Mouse (Mus musculus): ENCODE measurements around the gene Wdr54. TPM values are rescaled to one million over a fixed set of nuclear protein-coding genes. Genes with fewer than 3 reads are reported as not detected.

Wdr54 gene
- polyA plus RNA-seq, 1 experiment from 2014 or later = 21.7 TPM

GRCm38 (mm10) chr6:83145209-83145608, 11.0 kb downstream of the Wdr54 start:
- H3K9ac ChIP-seq (replicated peaks; ENCODE audit: low read depth, low read length) = no peak overlapping the region
- H3K4me1 ChIP-seq (replicated peaks; ENCODE audit: control insufficient read depth, insufficient read depth, low read length) = peaks cover 8% of the 10 kb centered on the region
- WGBS = 77% methylated on average over 2 of the region's 2 CpGs
- no peaks in the 10 kb centered on the region for H3K36me3 ChIP-seq (ENCODE audit: control insufficient read depth, insufficient read depth)
- H3K4me2 ChIP-seq (ENCODE audit: low read length) = no peak overlapping the region
- ATAC-seq = no peak
- no peak overlapping the region for H3K27ac ChIP-seq (ENCODE audit: low read length)
- no peaks in the 10 kb centered on the region for H3K9me3 ChIP-seq (ENCODE audit: control insufficient read depth, low read length)
- no peaks in the 10 kb centered on the region; the same call in 1 of the 2 replicates for H3K27me3 ChIP-seq (replicated peaks; ENCODE audit: control insufficient read depth, insufficient read depth, low read length)
- H3K4me3 ChIP-seq (replicated peaks; ENCODE audit: low read length) = no peak overlapping the region

- Histone ChIP-seq H3K4me1 (replicated peaks; ENCODE audit: control insufficient read depth, insufficient read depth, low read length) (peaks cover 11% of the 10 kb centered on the region), H3K27me3 (replicated peaks; ENCODE audit: control insufficient read depth, insufficient read depth, low read length) (no peaks in the 10 kb centered on the region; the same call in 1 of the 2 replicates), H3K9me3 (ENCODE audit: control insufficient read depth, low read length) (no peaks in the 10 kb centered on the region), H3K9ac (replicated peaks; ENCODE audit: low read depth, low read length) (no peak overlapping the region), H3K4me3 (replicated peaks; ENCODE audit: low read length) (no peak overlapping the region), H3K36me3 (ENCODE audit: control insufficient read depth, insufficient read depth) (no peaks in the 10 kb centered on the region), H3K4me2 (ENCODE audit: low read length) (no peak overlapping the region), H3K27ac (ENCODE audit: low read length) (no peak overlapping the region)
- WGBS = 66% methylated on average over 11 of the region's 11 CpGs
- ATAC-seq = no peak
Measured at GRCm38 (mm10) chr6:83142886-83143285, 13.3 kb downstream of the Wdr54 start.

- Histone ChIP-seq H3K4me1 (replicated peaks; ENCODE audit: control insufficient read depth, insufficient read depth, low read length) (peaks cover 17% of the 10 kb centered on the region), H3K4me3 (replicated peaks; ENCODE audit: low read length) (peak overlapping the region; percentile 39), H3K36me3 (ENCODE audit: control insufficient read depth, insufficient read depth) (no peaks in the 10 kb centered on the region), H3K27ac (ENCODE audit: low read length) (no peak overlapping the region), H3K27me3 (replicated peaks; ENCODE audit: control insufficient read depth, insufficient read depth, low read length) (peaks cover 2% of the 10 kb centered on the region), H3K4me2 (ENCODE audit: low read length) (peak overlapping the region; percentile 72), H3K9me3 (ENCODE audit: control insufficient read depth, low read length) (no peaks in the 10 kb centered on the region), H3K9ac (replicated peaks; ENCODE audit: low read depth, low read length) (peak overlapping the region; percentile 64)
- 4% methylated on average over 41 of the region's 41 CpGs for WGBS
- peak; percentile 37 for ATAC-seq
Measured at GRCm38 (mm10) chr6:83142211-83142731, 13.9 kb downstream of the Wdr54 start.

- no peak overlapping the region; the same call in 1 of the 2 replicates for H3K9ac ChIP-seq (replicated peaks; ENCODE audit: low read depth, low read length)
- H3K4me1 ChIP-seq (replicated peaks; ENCODE audit: control insufficient read depth, insufficient read depth, low read length) = peaks cover 23% of the 10 kb centered on the region
- H3K27ac ChIP-seq (ENCODE audit: low read length) = no peak overlapping the region
- H3K4me3 ChIP-seq (replicated peaks; ENCODE audit: low read length) = peak overlapping the region; percentile 39
- peak overlapping the region; percentile 72 for H3K4me2 ChIP-seq (ENCODE audit: low read length)
- peaks cover 4% of the 10 kb centered on the region for H3K27me3 ChIP-seq (replicated peaks; ENCODE audit: control insufficient read depth, insufficient read depth, low read length)
- 43% methylated on average over 4 of the region's 4 CpGs for WGBS
- H3K36me3 ChIP-seq (ENCODE audit: control insufficient read depth, insufficient read depth) = no peaks in the 10 kb centered on the region
- no peaks in the 10 kb centered on the region for H3K9me3 ChIP-seq (ENCODE audit: control insufficient read depth, low read length)
- ATAC-seq = no peak
Measured at GRCm38 (mm10) chr6:83141636-83142035, 14.6 kb downstream of the Wdr54 start.

- no peak overlapping the region for H3K4me2 ChIP-seq (ENCODE audit: low read length)
- WGBS = 84% methylated on average over 8 of the region's 8 CpGs
- peaks cover 29% of the 10 kb centered on the region for H3K4me1 ChIP-seq (replicated peaks; ENCODE audit: control insufficient read depth, insufficient read depth, low read length)
- peaks cover 14% of the 10 kb centered on the region for H3K27me3 ChIP-seq (replicated peaks; ENCODE audit: control insufficient read depth, insufficient read depth, low read length)
- no peaks in the 10 kb centered on the region for H3K9me3 ChIP-seq (ENCODE audit: control insufficient read depth, low read length)
- H3K9ac ChIP-seq (replicated peaks; ENCODE audit: low read depth, low read length) = no peak overlapping the region
- H3K27ac ChIP-seq (ENCODE audit: low read length) = no peak overlapping the region
- no peak for ATAC-seq
- no peak overlapping the region for H3K4me3 ChIP-seq (replicated peaks; ENCODE audit: low read length)
- no peaks in the 10 kb centered on the region for H3K36me3 ChIP-seq (ENCODE audit: control insufficient read depth, insufficient read depth)
Measured at GRCm38 (mm10) chr6:83140044-83140443, 16.2 kb downstream of the Wdr54 start.

GRCm38 (mm10) chr6:83138056-83138455, 18.1 kb downstream of the Wdr54 start:
- peak overlapping the region; percentile 55 for H3K4me2 ChIP-seq (ENCODE audit: low read length)
- no peaks in the 10 kb centered on the region for H3K36me3 ChIP-seq (ENCODE audit: control insufficient read depth, insufficient read depth)
- H3K27me3 ChIP-seq (replicated peaks; ENCODE audit: control insufficient read depth, insufficient read depth, low read length) = peaks cover 16% of the 10 kb centered on the region
- H3K9ac ChIP-seq (replicated peaks; ENCODE audit: low read depth, low read length) = peak overlapping the region; percentile 62
- peak overlapping the region; percentile 76 for H3K27ac ChIP-seq (ENCODE audit: low read length)
- peaks cover 29% of the 10 kb centered on the region for H3K4me1 ChIP-seq (replicated peaks; ENCODE audit: control insufficient read depth, insufficient read depth, low read length)
- peak; percentile 8; the same call in 1 of the 2 replicates for ATAC-seq
- H3K9me3 ChIP-seq (ENCODE audit: control insufficient read depth, low read length) = no peaks in the 10 kb centered on the region
- peak overlapping the region; percentile 39 for H3K4me3 ChIP-seq (replicated peaks; ENCODE audit: low read length)
- WGBS = 3% methylated on average over 11 of the region's 11 CpGs

GRCm38 (mm10) chr6:83137576-83137950, 18.6 kb downstream of the Wdr54 start:
- peak overlapping the region; percentile 39 for H3K4me3 ChIP-seq (replicated peaks; ENCODE audit: low read length)
- H3K4me2 ChIP-seq (ENCODE audit: low read length) = peak overlapping the region; percentile 55
- peaks cover 29% of the 10 kb centered on the region for H3K4me1 ChIP-seq (replicated peaks; ENCODE audit: control insufficient read depth, insufficient read depth, low read length)
- H3K27me3 ChIP-seq (replicated peaks; ENCODE audit: control insufficient read depth, insufficient read depth, low read length) = peaks cover 16% of the 10 kb centered on the region
- peak overlapping the region; percentile 76 for H3K27ac ChIP-seq (ENCODE audit: low read length)
- no peaks in the 10 kb centered on the region for H3K36me3 ChIP-seq (ENCODE audit: control insufficient read depth, insufficient read depth)
- H3K9ac ChIP-seq (replicated peaks; ENCODE audit: low read depth, low read length) = peak overlapping the region; percentile 62
- no peaks in the 10 kb centered on the region for H3K9me3 ChIP-seq (ENCODE audit: control insufficient read depth, low read length)
- ATAC-seq = peak; percentile 43
- WGBS = 0% methylated on average over 12 of the region's 12 CpGs

- peak overlapping the region; percentile 62 for H3K9ac ChIP-seq (replicated peaks; ENCODE audit: low read depth, low read length)
- peak; percentile 66 for ATAC-seq
- peak overlapping the region; percentile 76 for H3K27ac ChIP-seq (ENCODE audit: low read length)
- peaks cover 24% of the 10 kb centered on the region for H3K4me1 ChIP-seq (replicated peaks; ENCODE audit: control insufficient read depth, insufficient read depth, low read length)
- H3K4me2 ChIP-seq (ENCODE audit: low read length) = peak overlapping the region; percentile 55
- H3K36me3 ChIP-seq (ENCODE audit: control insufficient read depth, insufficient read depth) = no peaks in the 10 kb centered on the region
- peak overlapping the region; percentile 39 for H3K4me3 ChIP-seq (replicated peaks; ENCODE audit: low read length)
- H3K9me3 ChIP-seq (ENCODE audit: control insufficient read depth, low read length) = no peaks in the 10 kb centered on the region
- 2% methylated on average over 24 of the region's 26 CpGs for WGBS
- H3K27me3 ChIP-seq (replicated peaks; ENCODE audit: control insufficient read depth, insufficient read depth, low read length) = peaks cover 16% of the 10 kb centered on the region
Measured at GRCm38 (mm10) chr6:83136881-83137575, 19.2 kb downstream of the Wdr54 start.

- H3K36me3 ChIP-seq (ENCODE audit: control insufficient read depth, insufficient read depth) = no peaks in the 10 kb centered on the region
- no peak overlapping the region for H3K27ac ChIP-seq (ENCODE audit: low read length)
- H3K4me3 ChIP-seq (replicated peaks; ENCODE audit: low read length) = no peak overlapping the region; the same call in 1 of the 2 replicates
- H3K4me1 ChIP-seq (replicated peaks; ENCODE audit: control insufficient read depth, insufficient read depth, low read length) = peaks cover 21% of the 10 kb centered on the region
- H3K4me2 ChIP-seq (ENCODE audit: low read length) = peak overlapping the region; percentile 55
- WGBS = 25% methylated on average over 5 of the region's 5 CpGs
- no peak for ATAC-seq
- no peak overlapping the region; the same call in 1 of the 2 replicates for H3K9ac ChIP-seq (replicated peaks; ENCODE audit: low read depth, low read length)
- H3K9me3 ChIP-seq (ENCODE audit: control insufficient read depth, low read length) = no peaks in the 10 kb centered on the region
- H3K27me3 ChIP-seq (replicated peaks; ENCODE audit: control insufficient read depth, insufficient read depth, low read length) = peaks cover 16% of the 10 kb centered on the region
Measured at GRCm38 (mm10) chr6:83136291-83136880, 19.8 kb downstream of the Wdr54 start.
